Mouse (Mus musculus) subcutaneous adipose tissue, adult 2 months (tissue): ENCODE measurements around the gene Vmn1r118. TPM values are rescaled to one million over a fixed set of nuclear protein-coding genes. Genes with fewer than 3 reads are reported as not detected.

Experiments
- polyA plus RNA-seq: library from polyadenylated mRNA; depleted of rRNA; stranded (reverse); fragments of >200 nt; gene quantifications from 2 replicates; pipeline ENCODE4 v1.2.3, GENCODE M21; 2012; ENCODE audit warnings: low replicate concordance; rRNA removed

Vmn1r118 gene
- polyA plus RNA-seq = not detected in 2 replicates

DNA sequence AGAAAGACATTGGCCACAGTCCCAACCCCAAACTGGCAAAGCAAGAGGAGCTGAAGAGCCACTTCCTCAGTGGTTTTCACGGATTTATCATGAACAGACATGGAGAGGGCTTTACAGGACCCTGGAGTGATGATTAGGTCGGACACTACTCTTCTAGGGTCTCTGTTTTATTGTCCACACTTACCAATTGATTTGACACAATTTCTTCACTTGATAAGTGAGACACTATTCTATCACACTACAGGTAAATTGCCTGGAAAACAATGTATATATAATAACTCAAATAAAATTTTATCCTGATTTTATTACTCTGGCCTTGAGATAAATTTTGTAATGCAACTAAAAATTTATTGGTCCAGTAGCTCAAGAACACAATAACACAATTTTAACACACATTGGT, at the start of gene Vmn1r118:
Gene Vmn1r118, minus strand, starts transcription at position 101 of the 400 bp plus-strand sequence.

DNA sequence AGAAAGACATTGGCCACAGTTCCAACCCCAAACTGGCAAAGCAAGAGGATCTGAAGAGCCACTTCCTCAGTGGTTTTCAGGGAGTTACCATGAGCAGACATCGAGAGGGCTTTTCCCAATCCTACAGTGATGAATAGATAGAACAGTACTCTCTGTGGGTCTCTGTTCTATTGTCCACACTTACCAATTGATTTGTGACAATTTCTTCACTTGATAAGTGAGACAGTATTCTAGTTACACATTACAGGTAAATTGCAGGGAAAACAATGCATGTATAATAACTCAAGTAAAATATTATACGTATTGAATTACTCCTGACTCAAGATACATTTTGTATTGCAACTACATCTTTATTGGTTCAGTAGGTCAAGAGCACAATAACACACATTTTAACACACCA, 28.1 kb downstream of the Vmn1r118 start, which contains the start of gene Vmn1r117:
Gene Vmn1r117, minus strand, starts transcription at position 101 of the 400 bp plus-strand sequence.

DNA sequence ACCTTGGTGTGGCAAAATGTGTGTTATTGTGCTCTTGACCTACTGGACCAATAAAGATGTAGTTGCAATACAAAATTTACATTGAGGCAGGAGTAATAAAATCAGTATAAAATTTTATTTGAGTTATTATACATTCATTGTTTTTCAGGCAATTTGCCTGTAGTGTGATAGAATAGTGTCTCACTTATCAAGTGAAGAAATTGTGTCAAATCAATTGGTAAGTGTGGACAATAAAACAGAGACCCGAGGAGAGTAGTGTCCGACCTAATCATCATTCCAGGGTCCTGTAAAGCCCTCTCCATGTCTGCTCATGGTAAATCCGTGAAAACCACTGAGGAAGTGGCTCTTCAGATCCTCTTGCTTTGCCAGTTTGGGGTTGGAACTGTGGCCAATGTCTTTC, 40.2 kb downstream of the Vmn1r118 start, which contains the start of gene Vmn1r116:
Gene Vmn1r116, plus strand, starts transcription at position 301 of the 400 bp plus-strand sequence.

Other genes starting within 250 kb of the Vmn1r118 start
- not detected in 2 replicates for gene Vmn1r107, start 243.4 kb downstream of the Vmn1r118 start, polyA plus RNA-seq
- gene Vmn1r111, start 209.1 kb downstream of the Vmn1r118 start, polyA plus RNA-seq = not detected in 2 replicates
- not detected in 2 replicates for gene Gm10668, start 181.7 kb downstream of the Vmn1r118 start, polyA plus RNA-seq
- gene Vmn1r112, start 141.2 kb downstream of the Vmn1r118 start, polyA plus RNA-seq = not detected in 2 replicates
- not detected in 2 replicates for gene Vmn1r113, start 125.1 kb downstream of the Vmn1r118 start, polyA plus RNA-seq
- gene Vmn1r114, start 100.2 kb downstream of the Vmn1r118 start, polyA plus RNA-seq = not detected in 2 replicates
- not detected in 2 replicates for gene Vmn1r115, start 67.4 kb downstream of the Vmn1r118 start, polyA plus RNA-seq
- gene Vmn1r116, start 40.1 kb downstream of the Vmn1r118 start, polyA plus RNA-seq = not detected in 2 replicates
- not detected in 2 replicates for gene Vmn1r117, start 28.2 kb downstream of the Vmn1r118 start, polyA plus RNA-seq
- not detected in 2 replicates for gene Vmn1r119, start 100.1 kb upstream of the Vmn1r118 start, polyA plus RNA-seq
- gene Vmn1r120, start 141.4 kb upstream of the Vmn1r118 start, polyA plus RNA-seq = not detected in 2 replicates
- not detected in 2 replicates for gene Vmn1r121, start 186.2 kb upstream of the Vmn1r118 start, polyA plus RNA-seq
- not detected in 2 replicates for gene Vmn1r122, start 221.8 kb upstream of the Vmn1r118 start, polyA plus RNA-seq
- not detected in 2 replicates for gene Vmn1r123, start 249.8 kb upstream of the Vmn1r118 start, polyA plus RNA-seq